Mouse (Mus musculus): Measurements from ENCODE around the gene Haus2.

- no peak for TF ChIP-seq EP300 (IDR thresholded peaks at IDR 0.05; ENCODE audit: insufficient read depth, low read depth, low read length)
- TF ChIP-seq POLR2A (IDR thresholded peaks at IDR 0.05; ENCODE audit: insufficient read depth, low read length), result no peak
Observed at GRCm38 (mm10) chr2:120616279-120617163, 7.3 kb downstream of the Haus2 start.

Data from ES-Bruce4 (cell line).